Comparison of ENCODE assay signal across 8 mouse cellular contexts in genomic region chr8:64848245-64848785, GRCm38 (mm10). TPM values are rescaled to one million over a fixed set of nuclear protein-coding genes. Genes with fewer than 3 reads are reported as not detected.
DNase-seq lines count a peak whose midpoint lies in the region; ATAC-seq and TF ChIP-seq lines count a peak whose summit lies in the region.

No protein-coding gene starts in this region.

- H3K36me3 ChIP-seq in C2C12 (ENCODE audit: control insufficient read depth, insufficient read depth), result no peaks in the 10 kb centered on the region
- no peaks in the 10 kb centered on the region for H3K36me3 ChIP-seq in forebrain, embryonic 15.5 days
- no peaks in the 10 kb centered on the region for H3K36me3 ChIP-seq in liver, embryonic 13.5 days

- H3K79me2 ChIP-seq in C2C12 (ENCODE audit: control insufficient read depth, insufficient read depth), result peaks cover 62% of the 10 kb centered on the region

- H3K9me3 ChIP-seq in forebrain, embryonic 15.5 days, result no peaks in the 10 kb centered on the region
- H3K9me3 ChIP-seq in liver, embryonic 13.5 days (replicated peaks), result no peaks in the 10 kb centered on the region

- TF ChIP-seq CTCF in C2C12 (IDR thresholded peaks at IDR 0.05; ENCODE audit: control insufficient read depth, insufficient read depth, insufficient read length), result no peak

- H3K27ac ChIP-seq in forebrain, embryonic 15.5 days (replicated peaks), result peak overlapping the region; percentile 92
- H3K27ac ChIP-seq in liver, embryonic 13.5 days, result no peak overlapping the region

- peak overlapping the region; percentile 69 for H3K4me2 ChIP-seq in forebrain, embryonic 15.5 days (replicated peaks)
- H3K4me2 ChIP-seq in liver, embryonic 13.5 days, result peak overlapping the region; percentile 86

- no peaks in the 10 kb centered on the region for H3K27me3 ChIP-seq in C2C12 (ENCODE audit: control insufficient read depth, insufficient read depth, insufficient read length)
- H3K27me3 ChIP-seq in forebrain, embryonic 15.5 days, result no peaks in the 10 kb centered on the region
- H3K27me3 ChIP-seq in liver, embryonic 13.5 days, result peaks cover 39% of the 10 kb centered on the region

- peaks cover 34% of the 10 kb centered on the region for H3K79me3 ChIP-seq in C2C12 (ENCODE audit: low read depth)

- peak overlapping the region; percentile 63 for H3K4me3 ChIP-seq in C2C12 (ENCODE audit: insufficient read depth, poor library complexity, severe bottlenecking)
- peak overlapping the region; percentile 94 for H3K4me3 ChIP-seq in forebrain, embryonic 15.5 days
- H3K4me3 ChIP-seq in liver, embryonic 13.5 days (replicated peaks), result peak overlapping the region; percentile 75

- WGBS in forebrain, embryonic 15.5 days, result 2% methylated on average over 8 of the region's 8 CpGs
- WGBS in liver, embryonic 13.5 days (ENCODE audit: insufficient replicate concordance), result 21% methylated on average over 8 of the region's 8 CpGs

- no peak overlapping the region for H3ac ChIP-seq in C2C12 (ENCODE audit: control insufficient read depth, insufficient read length, low read depth)

- H3K4me1 ChIP-seq in forebrain, embryonic 15.5 days, result peaks cover 32% of the 10 kb centered on the region
- peaks cover 18% of the 10 kb centered on the region for H3K4me1 ChIP-seq in liver, embryonic 13.5 days (replicated peaks)

- H3K9ac ChIP-seq in forebrain, embryonic 15.5 days (replicated peaks), result peak overlapping the region; percentile 92
- H3K9ac ChIP-seq in liver, embryonic 13.5 days, result no peak overlapping the region

- peak; percentile 31 for DNase-seq in embryo, embryonic 10.5 days (ENCODE audit: low spot score)
- no peak for DNase-seq in embryo, embryonic 10 days (ENCODE audit: low spot score)
- no peak for DNase-seq in liver, embryonic 13.5 days
- DNase-seq in adrenal gland, postnatal 10 days, result no peak
- DNase-seq in adrenal gland, postnatal 4 days (ENCODE audit: low spot score in 2 of 2), result no peak
- DNase-seq in spleen, postnatal 4 days (ENCODE audit: low spot score in 2 of 2), result no peak

- ATAC-seq in forebrain, embryonic 15.5 days (replicated peaks), result no peak
- no peak for ATAC-seq in liver, embryonic 13.5 days (ENCODE audit: low read depth)

TF ChIP-seq in C2C12, 6 proteins besides CTCF, POLR2A, EP300 and RAD21:
- no peak for TF ChIP-seq USF1 (IDR thresholded peaks at IDR 0.05; ENCODE audit: low read depth)
- no peak for TF ChIP-seq FOSL1 (IDR thresholded peaks at IDR 0.05; ENCODE audit: insufficient read depth, low read length, poor library complexity, severe bottlenecking)
- no peak for TF ChIP-seq MAX (IDR thresholded peaks at IDR 0.05)
- TF ChIP-seq CEBPB (IDR thresholded peaks at IDR 0.05; ENCODE audit: low read depth), result no peak
- TF ChIP-seq MYOG (IDR thresholded peaks at IDR 0.05; ENCODE audit: control insufficient read depth, extremely low read depth, insufficient read length), result no peak
- no peak for TF ChIP-seq MYOD1 (IDR thresholded peaks at IDR 0.05; ENCODE audit: control insufficient read depth, insufficient read length, low read depth)

RNA-seq across cellular contexts. Expression of gene Klhl2, which starts 1.5 kb away (rescaled TPM):
- 12.1 TPM for polyA plus RNA-seq in C2C12 (2012; fragmentation: generic; extraction: Trizol)
- polyA plus RNA-seq in forebrain, embryonic 15.5 days (2015; fragmentation: Nextera tagmentation; extraction: Ambion mirVana), result 41.7 and 42.3 TPM in 2 replicates
- 3.8 and 4.0 TPM in 2 replicates for polyA plus RNA-seq in liver, embryonic 13.5 days (2015; fragmentation: Nextera tagmentation; extraction: Ambion mirVana)
- 10 to 100 TPM; 32.2 to 35.5 TPM for total RNA-seq in adrenal gland, postnatal 10 days (2021)
- total RNA-seq in adrenal gland, postnatal 4 days (2021), result 10 to 100 TPM; 36.0 to 38.3 TPM
